Mouse (Mus musculus) cortical plate, adult 2 months (tissue): ENCODE results near the gene Zbtb7a.

ENCODE experiments used
- CTCF ChIP-seq: fragments of 200-500 bp; IDR thresholded peaks from 2 replicates; pipeline ENCODE4 v1.5.1; 2011; ENCODE audit warnings: mild to moderate bottlenecking, control low read depth, low read length; ENCODE audit not compliant: insufficient read depth; ENCODE audit errors: extremely low read depth
- POLR2A ChIP-seq: fragments of 200-500 bp; IDR thresholded peaks from 2 replicates; pipeline ENCODE4 v1.6.1; 2011; ENCODE audit warnings: mild to moderate bottlenecking, low read length, control low read depth; ENCODE audit not compliant: insufficient read depth; ENCODE audit errors: extremely low read depth

GRCm38 (mm10) chr10:81161602-81162317 is 26.7 kb downstream of the Zbtb7a start:
- no peak for TF ChIP-seq CTCF
- no peak for TF ChIP-seq POLR2A
